Mouse (Mus musculus): ENCODE measurements around the gene Ccdc71l.

DNA sequence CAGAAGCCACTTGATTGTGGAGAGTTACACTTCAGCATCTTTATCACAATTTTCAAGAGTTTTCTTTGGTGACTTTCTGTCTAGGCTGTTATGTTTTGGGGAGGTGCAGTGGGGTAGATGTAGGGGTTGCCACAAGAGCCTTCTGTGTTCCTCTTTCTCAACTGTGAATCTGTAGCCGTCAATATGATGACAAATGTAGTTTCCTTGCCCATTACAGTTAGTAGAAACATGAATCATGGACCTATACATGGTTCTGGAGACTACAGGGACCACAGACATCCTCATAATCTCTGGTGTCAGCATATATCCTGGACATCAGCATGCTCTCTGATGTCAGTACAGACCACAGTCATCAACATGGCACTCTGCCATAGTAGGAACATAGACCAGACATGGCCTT lies 52.5 kb downstream of the Ccdc71l start:
- TF ChIP-seq POLR2A (IDR thresholded peaks at IDR 0.05; ENCODE audit: insufficient read length, low read depth): no peak
- no peak for TF ChIP-seq USF1 (IDR thresholded peaks at IDR 0.05; ENCODE audit: low read depth)
- no peak for TF ChIP-seq MYOG (IDR thresholded peaks at IDR 0.05; ENCODE audit: control insufficient read depth in 1 of 3, insufficient read depth in 1 of 3, insufficient read length in 2 of 3, low read depth in 2 of 3)

Measured in myocyte (in vitro differentiated cells).